Comparison of ENCODE assay signal across 18 mouse cellular contexts in genomic region chr19:6042293-6042692, GRCm38 (mm10). TPM values are rescaled to one million over a fixed set of nuclear protein-coding genes. Genes with fewer than 3 reads are reported as not detected.
DNase-seq lines count a peak whose midpoint lies in the region; ATAC-seq and TF ChIP-seq lines count a peak whose summit lies in the region.
"Had no signal": no experiment of that assay in that cellular context is flagged by ENCODE, and none has a peak within 500 bp of the region (broad histone marks: within the 10 kb centered on the region; RNA-seq: fewer than 3 reads in every experiment).

No protein-coding gene starts in this region.

- no peak for TF ChIP-seq CTCF in forebrain, postnatal 0 days (IDR thresholded peaks at IDR 0.05; ENCODE audit: low read depth)
- no peak for TF ChIP-seq CTCF in E14TG2a.4 (conservative IDR thresholded peaks at IDR 0.05; ENCODE audit: low read length)

- H3K4me1 ChIP-seq in forebrain, embryonic 12.5 days = peaks cover 11% of the 10 kb centered on the region
- H3K4me1 ChIP-seq in forebrain, postnatal 0 days (ENCODE audit: insufficient read depth) = peaks cover 5% of the 10 kb centered on the region; the same call in 1 of the 2 replicates
- H3K4me1 ChIP-seq in kidney, embryonic 15.5 days = peaks cover 22% of the 10 kb centered on the region
- peaks cover 30% of the 10 kb centered on the region for H3K4me1 ChIP-seq in E14TG2a.4 (replicated peaks; ENCODE audit: low read depth, low read length)

- no peaks in the 10 kb centered on the region for H3K36me3 ChIP-seq in forebrain, embryonic 12.5 days (replicated peaks)
- H3K36me3 ChIP-seq in forebrain, postnatal 0 days (ENCODE audit: insufficient read depth) = no peaks in the 10 kb centered on the region
- no peaks in the 10 kb centered on the region for H3K36me3 ChIP-seq in kidney, embryonic 15.5 days
- no peaks in the 10 kb centered on the region for H3K36me3 ChIP-seq in E14TG2a.4 (ENCODE audit: insufficient read depth, low read length)

- ATAC-seq in forebrain, embryonic 12.5 days (ENCODE audit: low FRiP score) = no peak
- no peak for ATAC-seq in forebrain, postnatal 0 days
- ATAC-seq in kidney, embryonic 15.5 days (replicated peaks; ENCODE audit: low FRiP score) = no peak
- ATAC-seq: midbrain, embryonic 16.5 days had no signal

- no peak overlapping the region for H3K4me3 ChIP-seq in forebrain, embryonic 12.5 days (replicated peaks)
- H3K4me3 ChIP-seq in forebrain, postnatal 0 days (ENCODE audit: low read depth, low read length) = no peak overlapping the region
- no peak overlapping the region for H3K4me3 ChIP-seq in kidney, embryonic 15.5 days (replicated peaks)
- H3K4me3 ChIP-seq in E14TG2a.4 (replicated peaks; ENCODE audit: low read length) = 0 out of 2 replicates have a peak overlapping the region, but pooled peaks have one; percentile 23
- H3K4me3 ChIP-seq: gastrocnemius, adult 2 months had no signal

- H3K4me2 ChIP-seq in forebrain, embryonic 12.5 days = no peak overlapping the region
- H3K4me2 ChIP-seq in forebrain, postnatal 0 days (ENCODE audit: low read depth) = no peak overlapping the region
- H3K4me2 ChIP-seq in kidney, embryonic 15.5 days = no peak overlapping the region

- no peak overlapping the region for H3K9ac ChIP-seq in forebrain, embryonic 12.5 days
- H3K9ac ChIP-seq in forebrain, postnatal 0 days = no peak overlapping the region
- H3K9ac ChIP-seq in kidney, embryonic 15.5 days = 0 out of 2 replicates have a peak overlapping the region, but pooled peaks have one; percentile 10

- 0 out of 2 replicates have a peak overlapping the region, but pooled peaks have one; percentile 3 for H3K27ac ChIP-seq in forebrain, embryonic 12.5 days
- no peak overlapping the region for H3K27ac ChIP-seq in forebrain, postnatal 0 days (ENCODE audit: low read depth, low read length)
- peak overlapping the region; percentile 56; the same call in 1 of the 2 replicates for H3K27ac ChIP-seq in kidney, embryonic 15.5 days
- H3K27ac ChIP-seq: gastrocnemius, adult 2 months had no signal

- DNase-seq in cerebellum, adult 11-12 months = peak; percentile 26
- no peak for DNase-seq in cerebellum, postnatal 10 days
- no peak for DNase-seq in forebrain, postnatal 0 days
- DNase-seq in kidney, postnatal 25 days = no peak
- no peak for DNase-seq in right cerebral cortex, postnatal 10 days (ENCODE audit: low spot score in 2 of 2)
- DNase-seq: adrenal gland, postnatal 10 days; embryo, embryonic 11 days; gastrocnemius, adult 2 months; heart, postnatal 4 days; kidney, postnatal 10 days; left cerebral cortex, postnatal 4 days; lung, postnatal 4 days; right cerebral cortex, postnatal 25 days; spleen, adult 18-20 months had no signal

- 89% methylated on average over 9 of the region's 9 CpGs for whole genome bisulfite sequencing in forebrain, embryonic 12.5 days
- 84% methylated on average over 9 of the region's 9 CpGs for WGBS in forebrain, postnatal 0 days
- 83% methylated on average over 9 of the region's 9 CpGs for WGBS in kidney, embryonic 15.5 days

- H3K27me3 ChIP-seq in forebrain, embryonic 12.5 days = no peaks in the 10 kb centered on the region
- H3K27me3 ChIP-seq in forebrain, postnatal 0 days (ENCODE audit: insufficient read depth, low read length) = no peaks in the 10 kb centered on the region
- no peaks in the 10 kb centered on the region for H3K27me3 ChIP-seq in kidney, embryonic 15.5 days
- no peaks in the 10 kb centered on the region; the same call in 1 of the 2 replicates for H3K27me3 ChIP-seq in E14TG2a.4 (ENCODE audit: insufficient read depth, low read length)

- H3K9me3 ChIP-seq in forebrain, embryonic 12.5 days = no peaks in the 10 kb centered on the region
- H3K9me3 ChIP-seq in forebrain, postnatal 0 days (ENCODE audit: low read length) = no peaks in the 10 kb centered on the region
- no peaks in the 10 kb centered on the region for H3K9me3 ChIP-seq in kidney, embryonic 15.5 days (replicated peaks)
- H3K9me3 ChIP-seq in E14TG2a.4 (ENCODE audit: low read length) = no peaks in the 10 kb centered on the region

RNA-seq across cellular contexts. Expression of gene Syvn1, which starts 4.1 kb away (rescaled TPM):
- 26.4 and 31.3 TPM in 2 replicates for polyA plus RNA-seq in forebrain, embryonic 12.5 days (2016; fragmentation: Nextera tagmentation; extraction: Ambion mirVana)
- 15.8 and 23.7 TPM in 2 replicates for total RNA-seq in forebrain, postnatal 0 days (2014; rRNA removed)
- polyA plus RNA-seq in forebrain, postnatal 0 days (2015; fragmentation: Nextera tagmentation; extraction: Ambion mirVana) = 24.7 and 27.7 TPM in 2 replicates
- polyA plus RNA-seq in kidney, embryonic 15.5 days (2015; fragmentation: Nextera tagmentation; extraction: Ambion mirVana) = 35.6 and 38.5 TPM in 2 replicates

RNA-seq across cellular contexts. Expression of gene Mrpl49, which starts 15.3 kb away (rescaled TPM):
- 74.7 and 76.7 TPM in 2 replicates for polyA plus RNA-seq in forebrain, embryonic 12.5 days (2016; fragmentation: Nextera tagmentation; extraction: Ambion mirVana)
- total RNA-seq in forebrain, postnatal 0 days (2014; rRNA removed) = 47.1 and 50.8 TPM in 2 replicates
- 54.4 and 55.7 TPM in 2 replicates for polyA plus RNA-seq in forebrain, postnatal 0 days (2015; fragmentation: Nextera tagmentation; extraction: Ambion mirVana)
- polyA plus RNA-seq in kidney, embryonic 15.5 days (2015; fragmentation: Nextera tagmentation; extraction: Ambion mirVana) = 77.9 and 81.6 TPM in 2 replicates

RNA-seq across cellular contexts. Expression of gene Fau, which starts 15.4 kb away (rescaled TPM):
- 652 and 668 TPM in 2 replicates for polyA plus RNA-seq in forebrain, embryonic 12.5 days (2016; fragmentation: Nextera tagmentation; extraction: Ambion mirVana)
- 1,002 and 1,178 TPM in 2 replicates for total RNA-seq in forebrain, postnatal 0 days (2014; rRNA removed)
- 610 and 775 TPM in 2 replicates for polyA plus RNA-seq in forebrain, postnatal 0 days (2015; fragmentation: Nextera tagmentation; extraction: Ambion mirVana)
- 741 and 838 TPM in 2 replicates for polyA plus RNA-seq in kidney, embryonic 15.5 days (2015; fragmentation: Nextera tagmentation; extraction: Ambion mirVana)

RNA-seq across cellular contexts. Expression of gene Znhit2, which starts 18.7 kb away (rescaled TPM):
- 30.8 and 35.4 TPM in 2 replicates for polyA plus RNA-seq in forebrain, embryonic 12.5 days (2016; fragmentation: Nextera tagmentation; extraction: Ambion mirVana)
- 42.5 and 50.8 TPM in 2 replicates for total RNA-seq in forebrain, postnatal 0 days (2014; rRNA removed)
- 46.1 and 47.1 TPM in 2 replicates for polyA plus RNA-seq in forebrain, postnatal 0 days (2015; fragmentation: Nextera tagmentation; extraction: Ambion mirVana)
- polyA plus RNA-seq in kidney, embryonic 15.5 days (2015; fragmentation: Nextera tagmentation; extraction: Ambion mirVana) = 33.0 and 33.2 TPM in 2 replicates

RNA-seq across cellular contexts. Expression of gene Tm7sf2, which starts 25.9 kb away (rescaled TPM):
- 31.7 and 32.8 TPM in 2 replicates for polyA plus RNA-seq in forebrain, embryonic 12.5 days (2016; fragmentation: Nextera tagmentation; extraction: Ambion mirVana)
- total RNA-seq in forebrain, postnatal 0 days (2014; rRNA removed) = 70.6 and 79.6 TPM in 2 replicates
- polyA plus RNA-seq in forebrain, postnatal 0 days (2015; fragmentation: Nextera tagmentation; extraction: Ambion mirVana) = 37.1 and 43.3 TPM in 2 replicates
- polyA plus RNA-seq in kidney, embryonic 15.5 days (2015; fragmentation: Nextera tagmentation; extraction: Ambion mirVana) = 23.6 and 24.9 TPM in 2 replicates
